Mouse (Mus musculus): ENCODE measurements around the gene Cacna1d. TPM values are rescaled to one million over a fixed set of nuclear protein-coding genes. Genes with fewer than 3 reads are reported as not detected.

The Cacna1d gene
- polyA plus RNA-seq, 1 experiment from 2014 or later: 2.9 TPM

GRCm38 (mm10) chr14:29994976-29995375 lies 496.3 kb downstream of the Cacna1d start:
- H3K36me3 ChIP-seq: peaks cover 77% of the 10 kb centered on the region
- ATAC-seq (ENCODE audit: low FRiP score, low read depth): no peak
- H3K9ac ChIP-seq: no peak overlapping the region
- H3K9me3 ChIP-seq: no peaks in the 10 kb centered on the region
- 27% methylated on average over 4 of the region's 4 CpGs for WGBS
- no peak overlapping the region for H3K4me2 ChIP-seq (replicated peaks)
- no peaks in the 10 kb centered on the region for H3K4me1 ChIP-seq
- no peak overlapping the region for H3K27ac ChIP-seq
- H3K4me3 ChIP-seq: no peak overlapping the region
- H3K27me3 ChIP-seq: no peaks in the 10 kb centered on the region

Other genes starting within 250 kb of the Cacna1d start
- 32.1 and 35.6 TPM in 2 replicates for gene Dcp1a, start 11.9 kb downstream of the Cacna1d start, polyA plus RNA-seq (2015; fragmentation: Nextera tagmentation; extraction: Ambion mirVana)
- 228 and 235 TPM in 2 replicates for gene Tkt, start 56.9 kb upstream of the Cacna1d start, polyA plus RNA-seq (2015; fragmentation: Nextera tagmentation; extraction: Ambion mirVana)
- 50.8 and 58.5 TPM in 2 replicates for gene Prkcd, start 134.8 kb upstream of the Cacna1d start, polyA plus RNA-seq (2015; fragmentation: Nextera tagmentation; extraction: Ambion mirVana)
- gene Rft1, start 162.9 kb upstream of the Cacna1d start, polyA plus RNA-seq (2015; fragmentation: Nextera tagmentation; extraction: Ambion mirVana): 20.7 and 21.0 TPM in 2 replicates
- gene Sfmbt1, start 223.4 kb upstream of the Cacna1d start, polyA plus RNA-seq (2015; fragmentation: Nextera tagmentation; extraction: Ambion mirVana): 15.3 and 15.5 TPM in 2 replicates